Mouse (Mus musculus) olfactory bulb, adult 2 months (tissue): ENCODE data around the gene Cntnap2. TPM values are rescaled to one million over a fixed set of nuclear protein-coding genes. Genes with fewer than 3 reads are reported as not detected.

Experiments used
- H3K27ac ChIP-seq: fragments of 200-500 bp; 2 replicates; pipeline ENCODE4 v1.5.1; 2012; ENCODE audit warnings: low read depth, low read length; ENCODE audit not compliant: insufficient read depth
- H3K4me1 ChIP-seq: fragments of 200-500 bp; 2 replicates; pipeline ENCODE4 v1.6.1; 2012; ENCODE audit warnings: low read length; ENCODE audit not compliant: control insufficient read depth, insufficient read depth
- H3K4me3 ChIP-seq: fragments of 200-500 bp; 2 replicates; pipeline ENCODE4 v1.5.1; 2012; ENCODE audit warnings: mild to moderate bottlenecking, low read depth, low read length, moderate library complexity; ENCODE audit not compliant: insufficient read depth
- CTCF ChIP-seq: fragments of 200-500 bp; IDR thresholded peaks from 2 replicates; pipeline ENCODE4 v1.5.1; 2012; ENCODE audit warnings: low read depth, mild to moderate bottlenecking, low read length, moderate library complexity; ENCODE audit not compliant: insufficient read depth
- POLR2A ChIP-seq: fragments of 200-500 bp; IDR thresholded peaks from 2 replicates; pipeline ENCODE4 v1.6.1; 2012; ENCODE audit warnings: mild to moderate bottlenecking, low read depth, low read length, moderate library complexity; ENCODE audit not compliant: insufficient read depth
- WGBS: fragments of 180-500 bp; shearing (Covaris S2); methylation state at CpG from one replicate; pipeline ENCODE4 v1.1.7; 2018; 5-methylcytosine and 5-hydroxymethylcytosine counted together
- polyA plus RNA-seq: library from polyadenylated mRNA; stranded (reverse); fragments of >200 nt; gene quantifications from 2 replicates; pipeline ENCODE4 v1.2.4, GENCODE M21; 2012; ENCODE audit warnings: low replicate concordance; ENCODE audit not compliant: missing spikeins, insufficient read depth, insufficient read length

Cntnap2 gene
- polyA plus RNA-seq, 1 experiment: not detected

- no peak overlapping the region for H3K4me3 ChIP-seq
- no peaks in the 10 kb centered on the region for H3K4me1 ChIP-seq
- 88% methylated on average over 1 of the region's 1 CpGs for WGBS
- TF ChIP-seq CTCF (no peak), POLR2A (no peak)
- no peak overlapping the region for H3K27ac ChIP-seq
Measured at GRCm38 (mm10) chr6:45455424-45455823, 396.3 kb downstream of the Cntnap2 start.

DNA sequence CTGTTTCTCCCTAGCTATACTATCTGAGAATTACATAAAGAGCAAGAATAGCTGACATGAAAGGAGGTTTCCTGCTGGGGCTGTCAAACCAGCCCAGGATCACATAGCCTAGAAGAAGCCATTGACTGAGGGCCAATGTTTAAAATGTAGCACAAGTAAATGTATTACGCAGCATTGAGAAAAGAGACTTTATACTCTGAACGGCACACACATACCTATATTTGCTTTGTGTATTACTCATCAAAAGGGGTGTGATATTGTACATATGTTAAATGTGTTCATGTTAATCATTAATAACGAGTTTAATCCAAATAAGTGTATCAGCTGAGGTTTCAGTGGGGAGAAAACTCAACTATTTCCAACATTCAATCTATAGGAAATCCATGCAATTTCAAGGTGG is 459.1 kb downstream of the Cntnap2 start:
- H3K27ac ChIP-seq: no peak overlapping the region
- WGBS: 78% methylated on average over 3 of the region's 3 CpGs
- H3K4me1 ChIP-seq: no peaks in the 10 kb centered on the region
- H3K4me3 ChIP-seq: no peak overlapping the region
- TF ChIP-seq POLR2A (no peak), CTCF (no peak)

- no peaks in the 10 kb centered on the region for H3K4me1 ChIP-seq
- no peak overlapping the region for H3K4me3 ChIP-seq
- no peak for TF ChIP-seq CTCF
- no peak for TF ChIP-seq POLR2A
- 70% methylated on average over 2 of the region's 2 CpGs for WGBS
- H3K27ac ChIP-seq: no peak overlapping the region
Measured at GRCm38 (mm10) chr6:45536999-45537398, 477.8 kb downstream of the Cntnap2 start.

DNA sequence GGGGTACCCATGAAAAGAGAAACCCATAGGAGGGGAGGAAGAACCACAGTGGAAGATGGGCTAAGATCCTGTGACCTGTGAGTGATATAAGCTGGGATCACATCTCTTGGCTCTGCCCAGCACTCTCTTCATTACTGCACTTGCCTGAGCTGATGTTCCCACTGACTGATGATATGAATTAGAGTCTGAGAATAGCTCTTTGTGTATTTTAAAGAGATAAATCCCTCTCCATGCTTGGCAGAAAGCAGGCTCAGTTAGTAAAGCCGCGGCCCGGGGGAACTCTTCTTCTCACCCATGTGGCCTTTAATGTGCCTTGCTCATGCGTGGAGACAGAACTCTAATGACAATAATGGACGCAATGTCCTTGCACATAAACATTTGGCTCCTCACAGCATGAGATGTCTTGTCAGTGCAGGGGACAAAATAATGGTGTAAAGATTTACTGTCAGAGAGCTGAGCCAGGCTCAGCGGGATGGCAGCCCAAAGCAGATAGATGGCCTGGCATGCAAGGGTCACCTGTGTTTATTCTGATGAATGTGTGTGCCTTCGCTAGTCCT is 485.2 kb downstream of the Cntnap2 start:
- no peaks in the 10 kb centered on the region for H3K4me1 ChIP-seq
- 54% methylated on average over 7 of the region's 7 CpGs for WGBS
- H3K27ac ChIP-seq: no peak overlapping the region
- no peak overlapping the region for H3K4me3 ChIP-seq
- no peak for TF ChIP-seq CTCF
- no peak for TF ChIP-seq POLR2A

DNA sequence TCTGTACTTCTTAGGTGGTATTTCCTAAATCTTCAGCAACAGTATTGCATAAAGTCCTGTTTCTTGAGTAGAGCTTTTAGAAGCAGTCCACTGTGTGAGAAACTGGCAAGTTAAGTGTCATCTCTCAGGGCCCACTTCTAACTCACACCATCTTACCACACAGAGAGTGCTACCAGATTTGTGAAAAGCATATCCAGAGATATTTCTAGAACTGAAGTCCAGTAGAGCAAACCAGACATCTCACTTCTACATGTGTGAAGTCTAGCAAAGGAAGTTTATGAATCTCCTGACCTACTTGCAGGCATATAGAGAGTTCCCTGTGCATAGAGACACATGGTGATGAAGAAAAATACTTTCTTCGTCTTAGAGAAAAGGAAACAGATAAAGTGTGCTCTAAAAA is 500.6 kb downstream of the Cntnap2 start:
- TF ChIP-seq CTCF: no peak
- H3K4me1 ChIP-seq: no peaks in the 10 kb centered on the region
- WGBS: 84% methylated on average over 1 of the region's 1 CpGs
- no peak overlapping the region for H3K27ac ChIP-seq
- no peak overlapping the region for H3K4me3 ChIP-seq

GRCm38 (mm10) chr6:45584467-45585094 is 525.4 kb downstream of the Cntnap2 start:
- no peak for TF ChIP-seq CTCF
- TF ChIP-seq POLR2A: no peak
- WGBS: 63% methylated on average over 6 of the region's 6 CpGs
- no peaks in the 10 kb centered on the region for H3K4me1 ChIP-seq
- H3K4me3 ChIP-seq: no peak overlapping the region
- no peak overlapping the region for H3K27ac ChIP-seq

DNA sequence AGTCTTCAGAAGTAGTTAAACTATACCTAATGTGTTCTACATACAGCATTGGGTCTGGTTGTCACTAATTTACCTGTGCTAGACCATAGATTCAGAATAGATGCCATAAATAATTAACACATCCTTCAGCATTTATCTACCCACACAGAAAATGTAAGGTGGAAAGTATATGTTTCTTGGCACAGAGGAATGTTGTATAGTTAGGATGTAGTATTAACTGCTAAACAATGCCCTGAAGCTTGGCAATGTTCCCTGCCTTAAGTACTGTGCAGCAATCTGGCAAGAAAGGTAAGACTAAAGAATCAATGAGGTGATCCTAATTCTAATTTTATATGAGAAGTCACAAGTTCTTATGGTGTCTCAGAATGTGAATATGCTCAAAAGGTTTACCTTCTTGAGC is 529.9 kb downstream of the Cntnap2 start:
- no peak for TF ChIP-seq POLR2A
- no peak for TF ChIP-seq CTCF
- no peaks in the 10 kb centered on the region for H3K4me1 ChIP-seq

DNA sequence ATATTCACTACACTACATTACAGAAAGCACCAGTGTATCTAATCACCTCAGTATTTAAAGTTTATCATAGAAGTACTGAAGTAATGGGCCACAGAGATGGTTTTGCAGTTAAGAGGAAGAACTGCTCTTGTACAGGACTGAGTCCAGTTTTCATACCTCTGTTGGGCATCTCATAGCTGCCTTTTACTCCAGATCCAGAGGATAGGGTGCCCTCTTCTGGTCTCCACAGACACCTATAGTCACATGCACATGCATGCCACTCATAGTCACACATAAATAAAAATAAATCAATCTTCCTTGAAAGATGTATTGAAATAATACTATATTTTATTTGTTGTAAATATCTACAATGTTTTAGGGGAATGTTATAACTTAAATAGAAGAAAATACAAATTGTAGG is 587.9 kb downstream of the Cntnap2 start:
- TF ChIP-seq POLR2A (no peak), CTCF (no peak)

More for the DNA sequence above, 529.9 kb downstream of the Cntnap2 start:
- no peak overlapping the region for H3K27ac ChIP-seq
- H3K4me3 ChIP-seq: no peak overlapping the region

GRCm38 (mm10) chr6:45648419-45648818 is 589.3 kb downstream of the Cntnap2 start:
- TF ChIP-seq POLR2A: no peak
- TF ChIP-seq CTCF: no peak
- 93% methylated on average over 2 of the region's 2 CpGs for WGBS
- no peak overlapping the region for H3K4me3 ChIP-seq
- no peaks in the 10 kb centered on the region for H3K4me1 ChIP-seq
- H3K27ac ChIP-seq: no peak overlapping the region

More for the DNA sequence above, 587.9 kb downstream of the Cntnap2 start:
- no peak overlapping the region for H3K4me3 ChIP-seq
- no peaks in the 10 kb centered on the region for H3K4me1 ChIP-seq
- no peak overlapping the region for H3K27ac ChIP-seq
